Mouse (Mus musculus): ENCODE measurements at regions not wholly inside any gene's neighbourhood (a gene's known extent, or its start where the extent isn't known, plus 50 kb on each side); places are given as distances from the start of the nearest gene placed in this dataset.

DNA sequence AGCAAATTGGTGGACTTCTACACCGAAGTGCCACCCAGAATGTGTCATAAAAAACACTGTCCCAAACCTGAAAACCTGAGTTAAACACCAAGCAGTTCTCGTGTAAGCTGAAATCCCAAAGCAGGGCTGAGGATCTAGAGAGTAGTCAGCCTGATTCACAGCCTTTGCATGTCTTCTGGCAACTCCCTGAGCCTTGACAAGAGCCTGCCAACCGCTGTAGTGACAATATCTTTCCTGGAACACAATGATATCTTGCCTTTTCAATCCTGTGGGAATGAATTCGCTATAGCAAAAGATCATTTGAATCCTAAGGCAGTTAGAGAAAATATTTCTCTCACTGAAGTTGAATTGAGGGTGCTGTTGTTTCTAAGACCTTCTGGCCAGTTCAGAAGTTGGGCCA, 110.4 kb downstream of the Tbx19 start:
- 80% methylated on average over 4 of the region's 4 CpGs for WGBS

DNA sequence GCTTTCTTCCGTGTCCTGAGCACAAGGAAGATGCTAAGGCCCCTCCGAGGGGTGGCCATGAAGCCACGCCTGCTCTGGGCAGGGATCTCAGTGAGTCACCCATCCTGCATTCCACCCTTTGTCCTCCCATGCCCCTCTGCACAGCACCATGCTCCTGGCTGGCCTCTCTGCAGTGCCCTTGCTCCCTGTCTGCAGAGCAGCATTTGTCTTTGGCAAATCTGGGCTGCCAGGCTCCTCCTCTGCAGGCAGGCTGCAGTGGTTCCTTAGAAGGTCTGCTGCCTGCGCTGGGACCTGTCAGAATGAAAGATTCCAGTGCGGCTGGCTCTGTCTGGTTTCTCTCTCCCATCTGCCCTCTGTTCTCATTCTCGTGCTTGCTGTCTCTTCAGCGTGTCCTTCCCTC, 111.3 kb upstream of the Xcl1 start:
- peak; percentile 43 for DNase-seq (ENCODE audit: low spot score)
- Histone ChIP-seq H3K27ac (replicated peaks) (peak overlapping the region; percentile 75), H3K36me3 (replicated peaks) (no peaks in the 10 kb centered on the region), H3K9me3 (no peaks in the 10 kb centered on the region), H3K4me3 (no peak overlapping the region), H3K27me3 (replicated peaks; ENCODE audit: low read depth, poor library complexity, severe bottlenecking) (no peaks in the 10 kb centered on the region), H3K4me1 (peaks cover 19% of the 10 kb centered on the region)
- WGBS: 39% methylated on average over 7 of the region's 7 CpGs

More for the DNA sequence above, 110.4 kb downstream of the Tbx19 start:
- no peaks in the 10 kb centered on the region for H3K27me3 ChIP-seq (replicated peaks; ENCODE audit: low read depth, poor library complexity, severe bottlenecking)
- no peak for DNase-seq (ENCODE audit: low spot score)
- no peak overlapping the region for H3K4me3 ChIP-seq
- no peaks in the 10 kb centered on the region for H3K36me3 ChIP-seq (replicated peaks)
- no peak overlapping the region for H3K27ac ChIP-seq (replicated peaks)
- no peaks in the 10 kb centered on the region for H3K9me3 ChIP-seq
- H3K4me1 ChIP-seq: peaks cover 12% of the 10 kb centered on the region

DNA sequence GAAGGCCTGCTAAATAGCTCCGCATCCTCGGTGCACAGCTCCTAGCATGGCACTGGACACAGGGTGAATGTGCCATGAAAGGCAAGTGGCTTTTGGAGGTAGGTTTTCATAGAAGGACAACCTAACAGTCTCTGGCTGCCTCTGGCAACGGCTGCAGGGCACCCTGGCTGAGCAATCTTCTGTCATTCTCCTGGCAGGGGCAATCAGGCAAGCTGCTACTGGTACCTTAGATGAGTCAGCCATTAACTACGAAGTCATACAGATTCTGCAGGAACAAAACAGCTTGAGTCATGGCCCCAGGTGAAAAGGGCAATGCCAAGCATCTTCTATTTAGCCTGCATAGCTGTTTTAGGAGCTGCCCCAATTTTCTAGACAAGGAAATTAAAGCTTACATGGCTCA, 110.7 kb upstream of the Xcl1 start:
- H3K9me3 ChIP-seq: no peaks in the 10 kb centered on the region
- H3K36me3 ChIP-seq (replicated peaks): no peaks in the 10 kb centered on the region
- 76% methylated on average over 4 of the region's 4 CpGs for WGBS
- peak overlapping the region; percentile 30; the same call in 1 of the 2 replicates for H3K27ac ChIP-seq (replicated peaks)
- no peak overlapping the region for H3K4me3 ChIP-seq
- DNase-seq (ENCODE audit: low spot score): peak; percentile 12
- no peaks in the 10 kb centered on the region for H3K27me3 ChIP-seq (replicated peaks; ENCODE audit: low read depth, poor library complexity, severe bottlenecking)
- H3K4me1 ChIP-seq: peaks cover 19% of the 10 kb centered on the region

DNA sequence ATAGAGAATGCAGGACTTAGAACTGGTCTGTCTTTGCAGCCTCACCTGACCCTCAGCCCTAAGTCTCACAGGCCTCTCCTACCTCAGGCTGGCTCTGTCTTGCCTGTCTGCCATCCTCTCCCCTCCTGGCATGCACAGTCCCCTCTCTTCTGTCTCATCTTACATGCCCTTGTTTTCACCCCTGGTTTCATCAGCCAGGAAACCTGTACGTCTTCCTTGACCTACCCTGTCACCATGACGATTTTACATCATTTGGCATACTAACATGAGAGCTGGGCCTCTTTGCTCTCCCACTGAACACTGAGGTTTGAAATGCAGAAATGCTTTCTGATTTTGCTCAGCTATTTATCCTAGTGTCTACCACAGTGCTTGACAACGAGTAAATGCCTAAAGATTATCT, 108.0 kb upstream of the Xcl1 start:
- peaks cover 19% of the 10 kb centered on the region for H3K4me1 ChIP-seq
- H3K4me3 ChIP-seq: no peak overlapping the region
- 61% methylated on average over 3 of the region's 3 CpGs for WGBS

DNA sequence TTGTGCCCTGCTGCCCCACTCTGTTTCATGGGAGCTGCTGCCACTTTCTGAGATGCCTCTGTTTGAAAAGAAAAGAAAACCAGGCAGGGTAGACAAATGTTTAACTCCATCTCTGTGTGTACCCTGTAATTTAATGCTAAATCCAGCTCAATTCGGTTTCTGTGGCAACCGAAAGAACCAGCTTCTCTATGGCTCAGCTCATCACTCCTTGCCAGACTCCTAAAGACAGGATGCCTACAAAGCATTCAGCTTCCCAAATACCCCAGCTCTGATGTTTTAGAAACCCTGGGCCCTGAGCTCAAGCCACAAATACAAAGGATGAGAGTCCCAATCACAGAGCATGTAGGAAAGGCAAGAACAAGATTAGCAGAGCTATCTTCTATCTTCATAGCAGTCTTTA, 106.8 kb upstream of the Xcl1 start:
- no peak overlapping the region for H3K4me3 ChIP-seq
- no peak for DNase-seq (ENCODE audit: low spot score)
- H3K9me3 ChIP-seq: no peaks in the 10 kb centered on the region
- no peaks in the 10 kb centered on the region for H3K27me3 ChIP-seq (replicated peaks; ENCODE audit: low read depth, poor library complexity, severe bottlenecking)
- H3K4me1 ChIP-seq: peaks cover 19% of the 10 kb centered on the region
- WGBS: 80% methylated on average over 2 of the region's 2 CpGs
- no peak overlapping the region for H3K27ac ChIP-seq (replicated peaks)
- H3K36me3 ChIP-seq (replicated peaks): no peaks in the 10 kb centered on the region

More for the DNA sequence above, 108.0 kb upstream of the Xcl1 start:
- no peaks in the 10 kb centered on the region for H3K27me3 ChIP-seq (replicated peaks; ENCODE audit: low read depth, poor library complexity, severe bottlenecking)
- no peaks in the 10 kb centered on the region for H3K9me3 ChIP-seq
- H3K27ac ChIP-seq (replicated peaks): no peak overlapping the region
- DNase-seq (ENCODE audit: low spot score): no peak
- H3K36me3 ChIP-seq (replicated peaks): no peaks in the 10 kb centered on the region

DNA sequence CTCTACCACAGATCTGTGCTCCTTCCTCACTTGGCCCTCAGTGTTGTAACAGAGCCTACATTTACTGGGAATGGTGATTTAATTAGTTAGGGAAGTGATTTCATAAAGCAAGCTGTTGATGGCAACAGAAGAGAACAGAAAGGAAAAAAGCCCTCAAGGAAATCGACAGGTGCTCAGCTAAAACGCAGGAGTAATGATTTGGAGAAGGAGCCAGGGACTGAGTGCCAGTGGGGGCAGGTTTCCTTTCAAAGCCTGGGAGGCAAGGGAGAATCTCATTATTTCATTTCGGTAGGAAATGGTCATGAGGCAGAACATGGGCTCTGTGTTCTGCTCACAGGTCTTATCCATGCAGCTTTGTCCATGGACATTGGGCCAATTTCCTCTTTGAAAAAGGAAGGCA, 101.3 kb upstream of the Xcl1 start:
- WGBS: 79% methylated on average over 3 of the region's 3 CpGs
- H3K27ac ChIP-seq (replicated peaks): no peak overlapping the region
- H3K9me3 ChIP-seq: no peaks in the 10 kb centered on the region
- no peaks in the 10 kb centered on the region for H3K27me3 ChIP-seq (replicated peaks; ENCODE audit: low read depth, poor library complexity, severe bottlenecking)
- H3K36me3 ChIP-seq (replicated peaks): no peaks in the 10 kb centered on the region
- no peak overlapping the region for H3K4me3 ChIP-seq
- no peaks in the 10 kb centered on the region for H3K4me1 ChIP-seq
- DNase-seq (ENCODE audit: low spot score): no peak

DNA sequence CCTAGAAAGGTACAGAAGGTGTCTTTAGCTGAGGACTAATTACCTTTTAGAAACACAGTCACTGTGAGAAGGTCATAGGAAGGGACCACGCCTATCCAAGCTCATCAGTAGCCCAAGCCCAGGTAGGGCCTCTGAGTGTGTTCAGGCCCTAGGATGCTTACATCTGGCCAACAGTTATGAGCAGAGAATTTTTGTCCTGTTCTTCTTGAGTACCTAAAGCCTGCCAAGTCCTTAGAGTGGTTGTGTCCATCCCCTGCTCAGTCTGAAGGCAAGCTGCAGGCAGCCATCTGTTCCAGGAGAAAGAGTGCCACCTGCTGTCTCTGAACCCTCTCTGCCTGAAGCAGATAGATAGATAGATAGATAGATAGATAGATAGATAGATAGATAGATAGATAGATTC, 100.3 kb upstream of the Xcl1 start:
- Histone ChIP-seq H3K4me3 (no peak overlapping the region), H3K9me3 (no peaks in the 10 kb centered on the region), H3K4me1 (no peaks in the 10 kb centered on the region), H3K27me3 (replicated peaks; ENCODE audit: low read depth, poor library complexity, severe bottlenecking) (no peaks in the 10 kb centered on the region), H3K27ac (replicated peaks) (no peak overlapping the region), H3K36me3 (replicated peaks) (no peaks in the 10 kb centered on the region)
- no peak for DNase-seq (ENCODE audit: low spot score)
- WGBS: 87% methylated on average over 1 of the region's 1 CpGs

DNA sequence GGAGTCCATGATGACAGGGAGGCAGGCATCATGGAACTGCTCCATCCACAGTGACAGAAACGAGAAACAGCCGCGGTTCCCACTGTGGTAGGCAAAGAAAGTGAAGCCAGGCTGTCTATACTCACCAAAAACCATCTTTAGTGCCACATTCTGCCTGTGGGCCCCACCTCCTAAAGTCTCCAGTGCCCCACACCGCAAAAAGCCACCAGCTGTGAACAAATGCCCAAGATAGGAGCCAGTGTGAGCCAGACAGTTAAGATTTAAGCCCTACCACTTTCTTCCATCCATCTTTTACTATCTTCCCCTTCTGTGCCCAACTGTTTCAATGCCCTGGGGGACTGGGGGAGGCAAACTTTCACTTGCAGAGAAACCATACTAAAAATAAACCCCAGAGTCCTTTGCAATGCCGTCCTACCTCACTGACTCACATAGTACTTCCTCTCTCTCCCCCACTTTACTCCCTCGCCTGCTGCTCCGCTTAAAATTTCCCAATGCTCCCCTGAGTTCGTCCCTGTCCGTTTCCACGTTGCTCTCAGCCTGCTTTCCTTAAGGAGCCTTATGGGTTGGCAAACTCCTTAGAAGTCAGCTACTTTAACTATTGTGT, 85.7 kb upstream of the Xcl1 start:
- Histone ChIP-seq H3K36me3 (replicated peaks) (no peaks in the 10 kb centered on the region), H3K27ac (replicated peaks) (no peak overlapping the region), H3K27me3 (replicated peaks; ENCODE audit: low read depth, poor library complexity, severe bottlenecking) (no peaks in the 10 kb centered on the region), H3K4me3 (no peak overlapping the region), H3K4me1 (no peaks in the 10 kb centered on the region), H3K9me3 (no peaks in the 10 kb centered on the region)
- DNase-seq (ENCODE audit: low spot score): no peak
- WGBS: 71% methylated on average over 10 of the region's 10 CpGs

DNA sequence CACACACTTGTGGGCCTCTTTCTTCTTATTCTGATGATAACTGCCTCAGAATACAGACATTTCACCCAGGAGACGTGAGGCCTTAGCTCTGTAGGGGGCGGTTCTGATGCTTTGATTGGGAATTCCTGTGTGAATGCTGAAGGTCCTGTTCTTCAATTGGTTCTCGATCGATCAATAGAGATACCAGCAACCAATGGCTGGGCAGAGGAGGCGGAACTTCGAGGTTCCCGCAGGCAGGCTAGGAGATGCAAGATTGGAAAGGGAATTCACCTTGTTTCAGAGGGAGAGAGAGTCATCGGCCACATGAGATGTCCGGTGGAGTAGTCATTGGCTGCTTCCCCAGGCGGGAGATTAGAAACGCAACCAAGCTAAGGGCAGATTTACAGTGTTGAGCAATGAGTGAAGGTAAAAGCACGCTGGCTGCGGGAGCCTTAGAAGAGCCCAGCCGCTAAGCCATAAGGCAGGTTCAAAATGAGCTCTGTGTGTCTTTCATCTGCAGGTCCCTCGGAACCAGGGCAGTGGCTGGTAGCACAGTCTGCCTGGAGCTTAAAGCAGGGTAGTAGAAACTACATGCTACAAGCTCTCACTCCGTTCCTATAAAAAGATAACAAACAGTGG, 83.5 kb upstream of the Xcl1 start:
- Histone ChIP-seq H3K27ac (replicated peaks) (peak overlapping the region; percentile 77), H3K36me3 (replicated peaks) (no peaks in the 10 kb centered on the region), H3K4me3 (peak overlapping the region; percentile 57), H3K9me3 (no peaks in the 10 kb centered on the region), H3K4me1 (no peaks in the 10 kb centered on the region), H3K27me3 (replicated peaks; ENCODE audit: low read depth, poor library complexity, severe bottlenecking) (no peaks in the 10 kb centered on the region)
- peak; percentile 79 for DNase-seq (ENCODE audit: low spot score)
- WGBS: 12% methylated on average over 16 of the region's 16 CpGs

DNA sequence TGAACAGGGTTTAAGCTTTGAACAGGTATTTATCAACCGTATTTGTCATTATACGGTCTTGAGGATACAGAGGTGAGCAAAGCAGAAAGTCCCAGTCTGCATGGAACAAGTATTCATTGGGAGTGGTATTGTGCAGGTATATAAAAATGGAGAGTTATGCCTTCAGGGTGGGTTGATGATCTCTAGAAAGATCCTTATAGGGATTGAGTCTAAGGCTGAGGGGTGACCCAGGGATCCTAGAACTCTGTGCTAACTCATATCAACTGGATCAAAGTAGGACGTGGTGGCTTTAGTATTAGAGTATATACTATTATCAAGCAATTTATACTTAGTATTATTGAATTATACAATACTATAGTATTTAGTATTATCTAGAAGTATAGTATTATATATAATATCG, 82.9 kb upstream of the Xcl1 start:
- no peak for DNase-seq (ENCODE audit: low spot score)
- Histone ChIP-seq H3K4me3 (peak overlapping the region; percentile 57), H3K4me1 (no peaks in the 10 kb centered on the region), H3K9me3 (no peaks in the 10 kb centered on the region), H3K27ac (replicated peaks) (no peak overlapping the region), H3K27me3 (replicated peaks; ENCODE audit: low read depth, poor library complexity, severe bottlenecking) (no peaks in the 10 kb centered on the region), H3K36me3 (replicated peaks) (no peaks in the 10 kb centered on the region)
- WGBS: 86% methylated on average over 4 of the region's 4 CpGs

DNA sequence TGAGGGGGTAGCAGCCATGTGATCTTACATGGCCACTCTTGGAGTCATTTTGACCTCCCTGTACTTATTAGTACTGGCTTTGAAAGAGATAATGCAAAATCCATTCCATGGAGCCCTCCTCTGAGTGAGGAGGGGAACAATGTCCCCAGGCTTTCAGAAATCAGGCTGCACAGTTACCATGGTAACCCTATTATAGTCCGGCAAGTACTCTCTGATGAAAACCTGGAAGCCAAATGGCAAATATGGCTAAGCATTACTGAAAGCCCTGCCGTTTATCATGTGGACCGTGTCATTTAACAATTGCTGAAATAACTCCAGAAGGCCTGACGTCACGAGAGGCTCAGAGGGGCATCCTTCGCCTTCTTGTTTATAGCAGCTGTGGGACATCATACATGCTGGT, 82.5 kb upstream of the Xcl1 start:
- no peak overlapping the region for H3K27ac ChIP-seq (replicated peaks)
- no peaks in the 10 kb centered on the region for H3K36me3 ChIP-seq (replicated peaks)
- H3K4me1 ChIP-seq: no peaks in the 10 kb centered on the region
- 85% methylated on average over 6 of the region's 6 CpGs for WGBS
- H3K27me3 ChIP-seq (replicated peaks; ENCODE audit: low read depth, poor library complexity, severe bottlenecking): no peaks in the 10 kb centered on the region
- DNase-seq (ENCODE audit: low spot score): no peak
- no peaks in the 10 kb centered on the region for H3K9me3 ChIP-seq
- no peak overlapping the region for H3K4me3 ChIP-seq

DNA sequence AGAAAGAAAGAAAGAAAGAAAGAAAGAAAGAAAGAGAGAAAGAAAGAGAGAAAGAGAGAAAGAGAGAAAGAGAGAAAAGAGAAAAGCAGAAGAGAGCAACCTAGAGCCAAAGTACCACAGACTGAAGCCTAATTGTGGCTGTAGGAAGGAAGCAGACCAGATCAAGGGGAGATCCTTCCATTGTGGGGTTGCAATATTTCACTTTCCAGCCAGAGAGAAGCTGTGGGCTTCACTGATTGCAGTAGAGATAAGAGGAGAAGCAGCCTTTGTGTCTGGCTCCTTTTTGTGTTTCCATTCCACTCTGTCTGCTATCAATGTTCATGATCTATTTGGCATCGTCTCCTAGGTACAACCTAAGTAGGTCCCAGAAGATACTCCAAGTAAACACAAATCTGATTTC, 79.0 kb upstream of the Xcl1 start:
- no peak overlapping the region for H3K27ac ChIP-seq (replicated peaks)
- 91% methylated on average over 1 of the region's 1 CpGs for WGBS
- H3K4me1 ChIP-seq: no peaks in the 10 kb centered on the region
- no peak for DNase-seq (ENCODE audit: low spot score)
- no peaks in the 10 kb centered on the region for H3K27me3 ChIP-seq (replicated peaks; ENCODE audit: low read depth, poor library complexity, severe bottlenecking)
- no peaks in the 10 kb centered on the region for H3K36me3 ChIP-seq (replicated peaks)
- no peak overlapping the region for H3K4me3 ChIP-seq
- H3K9me3 ChIP-seq: no peaks in the 10 kb centered on the region

DNA sequence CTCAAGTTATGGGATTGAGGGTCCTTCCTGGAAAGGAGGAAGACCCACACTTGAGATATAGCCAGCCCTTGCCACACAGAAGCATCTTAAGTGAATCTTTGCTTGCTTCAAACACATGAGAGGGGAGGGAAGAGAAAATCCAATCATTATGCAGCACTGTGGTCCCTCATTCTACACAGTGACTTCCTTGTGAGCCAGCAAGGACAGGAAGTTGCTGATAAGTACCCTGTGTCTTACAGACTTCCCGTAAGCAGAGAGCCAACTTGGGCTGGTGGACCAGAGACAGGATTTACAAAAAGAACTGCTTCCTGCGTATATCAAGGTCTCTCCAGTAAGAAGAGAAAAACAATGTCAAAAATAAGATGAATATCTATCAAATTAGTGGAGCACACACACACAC, 78.1 kb upstream of the Xcl1 start:
- no peaks in the 10 kb centered on the region for H3K27me3 ChIP-seq (replicated peaks; ENCODE audit: low read depth, poor library complexity, severe bottlenecking)
- 66% methylated on average over 2 of the region's 2 CpGs for WGBS
- H3K9me3 ChIP-seq: no peaks in the 10 kb centered on the region
- no peaks in the 10 kb centered on the region for H3K36me3 ChIP-seq (replicated peaks)
- H3K27ac ChIP-seq (replicated peaks): no peak overlapping the region
- no peaks in the 10 kb centered on the region for H3K4me1 ChIP-seq
- no peak overlapping the region for H3K4me3 ChIP-seq
- DNase-seq (ENCODE audit: low spot score): no peak

Data from embryonic facial prominence, embryonic 10.5 days (tissue).